Mouse (Mus musculus): ENCODE data around the gene Utrn. TPM values are rescaled to one million over a fixed set of nuclear protein-coding genes. Genes with fewer than 3 reads are reported as not detected.

The Utrn gene
- polyA plus RNA-seq, 1 experiment: 42.7 TPM

- Histone ChIP-seq H3K4me3 (ENCODE audit: insufficient read depth, low read depth, low read length) (no peak overlapping the region), H3K4me1 (ENCODE audit: control insufficient read depth, insufficient read depth, insufficient read length, low read length) (no peaks in the 10 kb centered on the region), H3K27ac (replicated peaks; ENCODE audit: low read depth, low read length) (no peak overlapping the region)
These were observed 283.0 kb downstream of the Utrn start for GRCm38 (mm10) chr10:12586200-12586599.

- no peak overlapping the region for H3K27ac ChIP-seq (replicated peaks; ENCODE audit: low read depth, low read length)
- H3K4me1 ChIP-seq (ENCODE audit: control insufficient read depth, insufficient read depth, insufficient read length, low read length): peaks cover 6% of the 10 kb centered on the region; the same call in 1 of the 2 replicates
- no peak overlapping the region for H3K4me3 ChIP-seq (ENCODE audit: insufficient read depth, low read depth, low read length)
These were observed 285.7 kb downstream of the Utrn start for GRCm38 (mm10) chr10:12583473-12583872.

- Histone ChIP-seq H3K4me3 (ENCODE audit: insufficient read depth, low read depth, low read length) (no peak overlapping the region), H3K4me1 (ENCODE audit: control insufficient read depth, insufficient read depth, insufficient read length, low read length) (peaks cover 6% of the 10 kb centered on the region; the same call in 1 of the 2 replicates), H3K27ac (replicated peaks; ENCODE audit: low read depth, low read length) (no peak overlapping the region)
These were observed 290.1 kb downstream of the Utrn start for GRCm38 (mm10) chr10:12579048-12579447.

GRCm38 (mm10) chr10:12575849-12576435 lies 293.2 kb downstream of the Utrn start:
- Histone ChIP-seq H3K4me3 (ENCODE audit: insufficient read depth, low read depth, low read length) (no peak overlapping the region), H3K4me1 (ENCODE audit: control insufficient read depth, insufficient read depth, insufficient read length, low read length) (peaks cover 11% of the 10 kb centered on the region; the same call in 1 of the 2 replicates), H3K27ac (replicated peaks; ENCODE audit: low read depth, low read length) (no peak overlapping the region)

GRCm38 (mm10) chr10:12574760-12575159 lies 294.4 kb downstream of the Utrn start:
- Histone ChIP-seq H3K27ac (replicated peaks; ENCODE audit: low read depth, low read length) (no peak overlapping the region), H3K4me3 (ENCODE audit: insufficient read depth, low read depth, low read length) (no peak overlapping the region), H3K4me1 (ENCODE audit: control insufficient read depth, insufficient read depth, insufficient read length, low read length) (peaks cover 11% of the 10 kb centered on the region; the same call in 1 of the 2 replicates)

GRCm38 (mm10) chr10:12573601-12574000 lies 295.6 kb downstream of the Utrn start:
- no peak overlapping the region for H3K4me3 ChIP-seq (ENCODE audit: insufficient read depth, low read depth, low read length)
- no peak overlapping the region for H3K27ac ChIP-seq (replicated peaks; ENCODE audit: low read depth, low read length)
- H3K4me1 ChIP-seq (ENCODE audit: control insufficient read depth, insufficient read depth, insufficient read length, low read length): peaks cover 7% of the 10 kb centered on the region; the same call in 1 of the 2 replicates

DNA sequence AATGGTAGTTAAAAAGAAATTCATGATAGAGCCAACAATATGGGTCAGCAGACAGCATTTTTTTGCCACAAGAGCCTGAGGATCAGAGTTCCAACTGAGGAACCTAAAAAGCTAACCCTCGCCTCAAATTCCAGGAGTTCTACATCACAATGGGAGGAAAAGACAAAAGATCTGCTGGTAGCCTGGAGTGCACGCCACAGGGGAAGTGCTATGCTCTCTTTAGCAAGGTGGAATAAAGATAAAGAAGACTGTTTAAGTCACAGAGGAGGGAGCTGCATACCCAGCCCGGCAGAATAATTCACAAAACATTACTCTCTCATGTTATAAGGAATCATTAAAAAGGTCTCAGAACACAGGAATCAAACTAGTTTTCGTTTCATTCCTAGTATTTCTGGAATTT lies 296.4 kb downstream of the Utrn start:
- H3K27ac ChIP-seq (replicated peaks; ENCODE audit: low read depth, low read length): no peak overlapping the region
- H3K4me3 ChIP-seq (ENCODE audit: insufficient read depth, low read depth, low read length): no peak overlapping the region
- peaks cover 5% of the 10 kb centered on the region; the same call in 1 of the 2 replicates for H3K4me1 ChIP-seq (ENCODE audit: control insufficient read depth, insufficient read depth, insufficient read length, low read length)

DNA sequence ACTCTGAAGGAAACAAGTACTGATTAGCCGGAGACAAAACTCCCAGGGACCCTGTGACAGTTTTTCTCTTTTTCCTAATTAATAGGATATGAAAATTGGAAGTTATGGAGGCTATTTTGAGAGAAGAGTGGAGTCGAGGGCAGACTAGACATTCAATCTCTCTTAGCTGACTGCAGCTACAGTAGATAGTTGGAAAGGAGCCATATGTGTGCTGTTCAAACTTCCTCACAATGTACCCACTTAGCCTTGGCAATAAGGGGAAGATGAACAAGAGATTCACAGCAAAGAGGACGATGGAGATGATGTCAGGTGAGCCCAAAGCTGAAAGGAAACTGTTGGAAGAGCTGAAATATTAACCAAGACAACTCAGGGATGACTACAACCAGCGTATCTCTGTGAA lies 304.7 kb downstream of the Utrn start:
- no peak overlapping the region for H3K27ac ChIP-seq (replicated peaks; ENCODE audit: low read depth, low read length)
- no peak overlapping the region for H3K4me3 ChIP-seq (ENCODE audit: insufficient read depth, low read depth, low read length)
- no peaks in the 10 kb centered on the region; the same call in 1 of the 2 replicates for H3K4me1 ChIP-seq (ENCODE audit: control insufficient read depth, insufficient read depth, insufficient read length, low read length)

- Histone ChIP-seq H3K4me1 (ENCODE audit: control insufficient read depth, insufficient read depth, insufficient read length, low read length) (no peaks in the 10 kb centered on the region), H3K4me3 (ENCODE audit: insufficient read depth, low read depth, low read length) (no peak overlapping the region), H3K27ac (replicated peaks; ENCODE audit: low read depth, low read length) (no peak overlapping the region)
These were observed 310.4 kb downstream of the Utrn start for GRCm38 (mm10) chr10:12558810-12559209.

DNA sequence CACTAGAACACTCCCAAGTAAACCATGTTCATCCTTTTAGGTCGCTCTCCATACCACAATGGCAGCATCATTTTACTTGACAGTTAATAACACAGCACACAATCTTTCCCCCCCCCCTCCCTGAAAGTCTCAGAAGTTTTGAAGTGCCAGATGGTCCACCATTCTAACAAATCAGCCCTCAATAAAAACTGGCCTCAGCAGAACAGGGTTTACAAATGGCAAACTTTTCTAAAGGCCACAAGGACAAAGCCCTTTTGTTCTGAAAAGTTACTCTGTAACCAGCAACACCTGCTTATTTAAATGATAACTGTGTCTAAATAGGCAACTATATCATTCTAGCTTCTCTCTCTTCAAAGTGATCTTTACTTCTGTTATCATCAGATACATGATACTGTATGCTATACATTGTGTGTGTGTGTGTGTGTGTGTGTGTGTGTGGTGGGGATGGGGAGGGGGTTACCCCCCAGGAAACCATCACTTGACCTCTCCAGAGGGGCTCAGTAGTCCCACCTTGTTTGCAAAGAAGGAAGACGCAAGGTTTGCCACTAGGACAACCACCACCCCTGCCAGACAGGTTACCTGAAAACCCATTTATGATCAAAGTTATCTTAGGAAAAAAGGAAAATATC lies 315.0 kb downstream of the Utrn start:
- peaks cover 3% of the 10 kb centered on the region; the same call in 1 of the 2 replicates for H3K4me1 ChIP-seq (ENCODE audit: control insufficient read depth, insufficient read depth, insufficient read length, low read length)
- H3K27ac ChIP-seq (replicated peaks; ENCODE audit: low read depth, low read length): no peak overlapping the region
- H3K4me3 ChIP-seq (ENCODE audit: insufficient read depth, low read depth, low read length): no peak overlapping the region

GRCm38 (mm10) chr10:12552890-12553278 lies 316.3 kb downstream of the Utrn start:
- H3K4me3 ChIP-seq (ENCODE audit: insufficient read depth, low read depth, low read length): no peak overlapping the region
- no peak overlapping the region for H3K27ac ChIP-seq (replicated peaks; ENCODE audit: low read depth, low read length)
- H3K4me1 ChIP-seq (ENCODE audit: control insufficient read depth, insufficient read depth, insufficient read length, low read length): peaks cover 7% of the 10 kb centered on the region

- Histone ChIP-seq H3K4me1 (ENCODE audit: control insufficient read depth, insufficient read depth, insufficient read length, low read length) (peaks cover 7% of the 10 kb centered on the region), H3K27ac (replicated peaks; ENCODE audit: low read depth, low read length) (no peak overlapping the region), H3K4me3 (ENCODE audit: insufficient read depth, low read depth, low read length) (no peak overlapping the region)
These were observed 316.8 kb downstream of the Utrn start for GRCm38 (mm10) chr10:12552196-12552889.

DNA sequence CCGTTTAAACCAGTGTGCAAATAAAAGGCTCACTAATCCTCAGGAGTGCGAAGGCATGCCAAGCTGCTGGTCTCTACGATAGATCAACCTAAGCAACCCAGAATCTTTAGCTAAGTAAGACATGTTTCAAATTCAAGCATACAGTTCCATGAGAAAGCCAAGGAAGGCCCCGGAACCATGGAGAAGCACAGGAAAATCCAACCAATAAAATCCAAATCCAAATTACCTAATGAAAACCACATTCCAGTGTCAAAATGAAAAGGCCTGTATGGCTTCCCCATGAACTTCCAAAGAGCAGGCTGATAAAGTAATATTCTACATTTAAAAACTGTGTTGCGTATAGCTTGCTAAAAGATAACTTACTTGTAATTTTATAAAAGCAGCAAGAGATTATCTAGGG lies 317.4 kb downstream of the Utrn start:
- peaks cover 10% of the 10 kb centered on the region for H3K4me1 ChIP-seq (ENCODE audit: control insufficient read depth, insufficient read depth, insufficient read length, low read length)
- H3K27ac ChIP-seq (replicated peaks; ENCODE audit: low read depth, low read length): no peak overlapping the region
- no peak overlapping the region for H3K4me3 ChIP-seq (ENCODE audit: insufficient read depth, low read depth, low read length)

DNA sequence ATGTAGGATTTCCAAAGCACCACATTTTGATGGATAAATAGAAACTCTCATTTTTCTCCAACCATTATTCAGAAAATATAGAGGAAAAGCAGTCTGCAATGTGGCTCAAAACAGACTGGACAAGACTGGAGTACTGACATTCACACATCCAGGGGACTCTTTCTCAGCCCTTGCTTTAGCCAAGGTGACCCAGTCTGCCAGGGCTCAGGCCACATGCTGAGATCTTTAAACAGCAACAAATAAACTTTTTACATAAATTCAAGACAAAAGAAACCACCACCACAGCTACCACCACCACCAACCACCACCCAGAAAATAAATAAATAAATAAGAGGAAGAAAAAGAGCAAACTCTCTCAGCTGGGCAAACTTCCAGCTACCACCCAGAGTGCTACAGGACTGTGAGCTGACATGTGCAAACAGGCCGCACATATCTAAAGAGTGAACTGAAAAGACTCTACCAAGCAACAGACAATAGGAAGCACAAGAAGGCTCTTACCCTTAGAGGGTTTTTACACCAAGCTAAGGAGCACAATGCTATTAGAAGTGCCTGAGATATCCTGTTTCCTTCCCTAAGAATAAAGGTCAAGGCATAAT lies 319.1 kb downstream of the Utrn start:
- Histone ChIP-seq H3K27ac (replicated peaks; ENCODE audit: low read depth, low read length) (no peak overlapping the region), H3K4me3 (ENCODE audit: insufficient read depth, low read depth, low read length) (no peak overlapping the region), H3K4me1 (ENCODE audit: control insufficient read depth, insufficient read depth, insufficient read length, low read length) (peaks cover 10% of the 10 kb centered on the region)

- H3K4me1 ChIP-seq (ENCODE audit: control insufficient read depth, insufficient read depth, insufficient read length, low read length): peaks cover 10% of the 10 kb centered on the region
- no peak overlapping the region for H3K27ac ChIP-seq (replicated peaks; ENCODE audit: low read depth, low read length)
- no peak overlapping the region for H3K4me3 ChIP-seq (ENCODE audit: insufficient read depth, low read depth, low read length)
These were observed 319.9 kb downstream of the Utrn start for GRCm38 (mm10) chr10:12549261-12549660.
